Mouse (Mus musculus) lung, postnatal 0 days (tissue): ENCODE data around the gene Tbce.

Source experiments
- CTCF ChIP-seq: IDR thresholded peaks from 2 replicates; pipeline ENCODE4 v1.5.1; 2016; ENCODE audit warnings: antibody characterized with exemption, mild to moderate bottlenecking
- EP300 ChIP-seq: IDR thresholded peaks from 2 replicates; pipeline ENCODE4 v1.6.1; 2016; ENCODE audit warnings: antibody characterized with exemption, mild to moderate bottlenecking, control low read depth

DNA sequence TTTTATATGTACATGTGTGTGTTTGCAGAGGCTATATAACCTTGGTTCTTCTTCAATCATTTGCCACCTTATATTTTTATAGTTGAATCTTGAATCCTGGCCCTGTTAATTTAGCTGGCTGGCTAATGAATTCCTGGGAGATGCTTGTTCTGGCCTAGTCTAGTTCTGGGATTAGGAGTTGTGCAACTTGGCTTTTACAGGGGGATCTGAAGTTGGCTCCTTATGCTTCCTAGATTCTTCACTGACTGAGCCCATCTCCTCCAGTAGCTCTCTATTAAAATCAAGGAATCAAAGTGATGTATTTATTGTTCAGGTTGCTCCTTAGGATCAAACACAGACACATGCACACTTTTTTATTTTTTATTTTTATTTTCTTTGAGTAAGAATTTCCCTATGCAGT is 20.1 kb upstream of the Tbce start:
- TF ChIP-seq EP300 (no peak), CTCF (no peak)
